Mouse (Mus musculus): ENCODE measurements at regions not wholly inside any gene's neighbourhood (a gene's known extent, or its start where the extent isn't known, plus 50 kb on each side); places are given as distances from the start of the nearest gene placed in this dataset.

GRCm38 (mm10) chr14:61819251-61819650 lies 212.0 kb downstream of the Kcnrg start:
- no peaks in the 10 kb centered on the region for H3K4me1 ChIP-seq (ENCODE audit: control insufficient read depth)
- no peak overlapping the region for H3K4me3 ChIP-seq (replicated peaks)
- no peaks in the 10 kb centered on the region for H3K27me3 ChIP-seq (ENCODE audit: control insufficient read depth)
- H3K9me3 ChIP-seq (ENCODE audit: control insufficient read depth, low read length) = no peaks in the 10 kb centered on the region
- no peaks in the 10 kb centered on the region for H3K36me3 ChIP-seq (ENCODE audit: control insufficient read depth)
- TF ChIP-seq TAL1 (IDR thresholded peaks at IDR 0.05; ENCODE audit: low read length) (no peak), GATA1 (IDR thresholded peaks at IDR 0.05; ENCODE audit: low read length) (no peak)

DNA sequence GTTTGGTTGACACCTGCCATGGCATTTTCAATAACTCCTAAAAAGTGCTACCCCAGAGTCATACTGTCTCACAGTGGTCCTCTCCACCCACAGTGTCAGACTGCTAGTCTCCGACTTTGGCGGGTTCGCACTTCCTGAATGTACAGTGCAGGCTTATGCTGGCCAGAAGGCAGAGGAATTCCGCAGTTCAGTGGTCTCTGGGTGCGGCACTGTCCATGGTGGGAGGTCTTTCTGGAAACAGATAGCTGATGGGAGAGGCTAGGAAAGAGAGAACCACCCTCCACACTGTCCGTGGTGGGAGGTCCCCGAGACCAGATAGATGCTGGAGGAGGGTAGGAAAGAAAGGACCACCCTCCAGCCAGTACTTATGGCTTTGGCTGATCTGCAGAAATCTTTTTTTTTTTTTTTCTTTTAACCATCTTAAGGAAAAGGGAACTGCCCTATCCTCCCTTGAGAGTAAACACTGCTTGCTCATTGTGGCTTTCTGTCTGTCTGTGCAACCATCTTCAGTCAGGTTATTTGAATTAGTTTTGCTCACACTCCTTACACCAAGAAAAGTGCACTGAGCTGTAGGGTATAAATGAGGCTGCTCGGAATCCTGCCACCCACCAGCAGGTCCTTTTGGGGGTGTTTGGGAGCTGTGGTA lies 227.2 kb downstream of the Kcnrg start:
- H3K9me3 ChIP-seq (ENCODE audit: control insufficient read depth, low read length) = no peaks in the 10 kb centered on the region
- no peaks in the 10 kb centered on the region for H3K27me3 ChIP-seq (ENCODE audit: control insufficient read depth)
- no peak overlapping the region for H3K4me3 ChIP-seq (replicated peaks)
- H3K4me1 ChIP-seq (ENCODE audit: control insufficient read depth) = no peaks in the 10 kb centered on the region
- TF ChIP-seq GATA1 (IDR thresholded peaks at IDR 0.05; ENCODE audit: low read length) (no peak), TAL1 (IDR thresholded peaks at IDR 0.05; ENCODE audit: low read length) (no peak)
- H3K36me3 ChIP-seq (ENCODE audit: control insufficient read depth) = no peaks in the 10 kb centered on the region

DNA sequence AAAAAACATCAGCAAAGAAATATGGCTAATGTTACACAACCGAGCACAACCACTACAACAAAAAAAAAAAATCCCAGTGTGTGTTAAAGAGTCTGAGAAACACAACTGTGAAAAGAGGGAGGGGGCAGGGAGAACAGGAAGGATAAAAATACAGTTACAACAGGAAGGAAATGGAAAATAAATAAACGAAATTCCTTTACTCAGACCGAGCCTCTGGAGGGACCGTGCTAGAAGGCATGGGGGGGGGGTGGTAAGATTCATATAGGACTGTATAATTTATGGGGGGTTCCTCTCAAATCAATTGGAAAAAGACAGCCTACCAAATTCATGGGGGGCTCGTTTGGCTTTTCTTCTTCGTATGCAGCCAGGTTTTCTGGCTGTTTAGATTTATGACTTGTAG lies 228.5 kb downstream of the Kcnrg start:
- H3K36me3 ChIP-seq (ENCODE audit: control insufficient read depth) = no peaks in the 10 kb centered on the region
- no peaks in the 10 kb centered on the region for H3K27me3 ChIP-seq (ENCODE audit: control insufficient read depth)
- H3K4me1 ChIP-seq (ENCODE audit: control insufficient read depth) = no peaks in the 10 kb centered on the region
- H3K9me3 ChIP-seq (ENCODE audit: control insufficient read depth, low read length) = no peaks in the 10 kb centered on the region
- TF ChIP-seq GATA1 (IDR thresholded peaks at IDR 0.05; ENCODE audit: low read length) (no peak), TAL1 (IDR thresholded peaks at IDR 0.05; ENCODE audit: low read length) (no peak)
- no peak overlapping the region for H3K4me3 ChIP-seq (replicated peaks)

- Histone ChIP-seq H3K27me3 (ENCODE audit: control insufficient read depth) (no peaks in the 10 kb centered on the region), H3K9me3 (ENCODE audit: control insufficient read depth, low read length) (peaks cover 2% of the 10 kb centered on the region; the same call in 1 of the 2 replicates), H3K4me1 (ENCODE audit: control insufficient read depth) (no peaks in the 10 kb centered on the region), H3K4me3 (replicated peaks) (no peak overlapping the region), H3K36me3 (ENCODE audit: control insufficient read depth) (no peaks in the 10 kb centered on the region)
- TF ChIP-seq TAL1 (IDR thresholded peaks at IDR 0.05; ENCODE audit: low read length) = no peak
- no peak for TF ChIP-seq GATA1 (IDR thresholded peaks at IDR 0.05; ENCODE audit: low read length)
Measured at GRCm38 (mm10) chr14:61836231-61836630, 229.0 kb downstream of the Kcnrg start.

GRCm38 (mm10) chr14:61836965-61837364 lies 229.7 kb downstream of the Kcnrg start:
- TF ChIP-seq GATA1 (IDR thresholded peaks at IDR 0.05; ENCODE audit: low read length) (no peak), TAL1 (IDR thresholded peaks at IDR 0.05; ENCODE audit: low read length) (no peak)
- no peak overlapping the region for H3K4me3 ChIP-seq (replicated peaks)
- peaks cover 2% of the 10 kb centered on the region; the same call in 1 of the 2 replicates for H3K9me3 ChIP-seq (ENCODE audit: control insufficient read depth, low read length)
- H3K36me3 ChIP-seq (ENCODE audit: control insufficient read depth) = no peaks in the 10 kb centered on the region
- no peaks in the 10 kb centered on the region for H3K27me3 ChIP-seq (ENCODE audit: control insufficient read depth)
- H3K4me1 ChIP-seq (ENCODE audit: control insufficient read depth) = no peaks in the 10 kb centered on the region

GRCm38 (mm10) chr14:61837851-61838250 lies 230.6 kb downstream of the Kcnrg start:
- Histone ChIP-seq H3K4me1 (ENCODE audit: control insufficient read depth) (no peaks in the 10 kb centered on the region), H3K4me3 (replicated peaks) (no peak overlapping the region), H3K36me3 (ENCODE audit: control insufficient read depth) (no peaks in the 10 kb centered on the region), H3K9me3 (ENCODE audit: control insufficient read depth, low read length) (peaks cover 2% of the 10 kb centered on the region; the same call in 1 of the 2 replicates), H3K27me3 (ENCODE audit: control insufficient read depth) (no peaks in the 10 kb centered on the region)
- no peak for TF ChIP-seq TAL1 (IDR thresholded peaks at IDR 0.05; ENCODE audit: low read length)
- no peak for TF ChIP-seq GATA1 (IDR thresholded peaks at IDR 0.05; ENCODE audit: low read length)

GRCm38 (mm10) chr14:61842476-61842875 lies 235.2 kb downstream of the Kcnrg start:
- no peak for TF ChIP-seq TAL1 (IDR thresholded peaks at IDR 0.05; ENCODE audit: low read length)
- TF ChIP-seq GATA1 (IDR thresholded peaks at IDR 0.05; ENCODE audit: low read length) = no peak

DNA sequence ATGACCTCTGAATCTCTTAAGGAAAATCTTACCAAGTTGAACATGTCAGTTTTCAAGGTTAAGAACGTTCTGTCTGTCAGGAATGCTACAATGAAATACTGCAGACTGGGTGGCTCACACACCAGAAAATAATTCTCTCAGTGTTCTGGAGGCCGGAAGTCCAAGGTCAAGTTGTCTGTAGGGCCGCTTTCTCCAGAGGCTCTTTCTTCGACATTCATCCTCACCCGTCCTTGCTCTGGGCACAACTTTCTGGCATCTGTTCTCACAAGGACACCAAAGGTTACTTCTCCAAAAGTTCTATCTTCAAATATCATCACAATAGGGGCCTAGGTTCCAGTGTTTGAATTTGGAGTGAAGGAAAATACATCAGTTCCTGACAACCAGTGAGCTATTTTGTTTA lies 239.2 kb downstream of the Kcnrg start:
- Histone ChIP-seq H3K4me3 (replicated peaks) (no peak overlapping the region), H3K27me3 (ENCODE audit: control insufficient read depth) (no peaks in the 10 kb centered on the region), H3K4me1 (ENCODE audit: control insufficient read depth) (no peaks in the 10 kb centered on the region), H3K9me3 (ENCODE audit: control insufficient read depth, low read length) (no peaks in the 10 kb centered on the region), H3K36me3 (ENCODE audit: control insufficient read depth) (no peaks in the 10 kb centered on the region)
- TF ChIP-seq TAL1 (IDR thresholded peaks at IDR 0.05; ENCODE audit: low read length) = no peak
- no peak for TF ChIP-seq GATA1 (IDR thresholded peaks at IDR 0.05; ENCODE audit: low read length)

More at GRCm38 (mm10) chr14:61842476-61842875, 235.2 kb downstream of the Kcnrg start:
- Histone ChIP-seq H3K9me3 (ENCODE audit: control insufficient read depth, low read length) (peaks cover 2% of the 10 kb centered on the region; the same call in 1 of the 2 replicates), H3K27me3 (ENCODE audit: control insufficient read depth) (no peaks in the 10 kb centered on the region), H3K4me1 (ENCODE audit: control insufficient read depth) (no peaks in the 10 kb centered on the region), H3K4me3 (replicated peaks) (no peak overlapping the region), H3K36me3 (ENCODE audit: control insufficient read depth) (no peaks in the 10 kb centered on the region)

GRCm38 (mm10) chr14:61850244-61850643 lies 243.0 kb downstream of the Kcnrg start:
- Histone ChIP-seq H3K4me3 (replicated peaks) (no peak overlapping the region), H3K27me3 (ENCODE audit: control insufficient read depth) (no peaks in the 10 kb centered on the region), H3K4me1 (ENCODE audit: control insufficient read depth) (no peaks in the 10 kb centered on the region), H3K9me3 (ENCODE audit: control insufficient read depth, low read length) (no peaks in the 10 kb centered on the region), H3K36me3 (ENCODE audit: control insufficient read depth) (no peaks in the 10 kb centered on the region)
- TF ChIP-seq TAL1 (IDR thresholded peaks at IDR 0.05; ENCODE audit: low read length) = no peak

- H3K9me3 ChIP-seq (ENCODE audit: control insufficient read depth, low read length) = no peaks in the 10 kb centered on the region
Measured at GRCm38 (mm10) chr14:61857616-61858015, 250.4 kb downstream of the Kcnrg start.

More at GRCm38 (mm10) chr14:61857616-61858015, 250.4 kb downstream of the Kcnrg start:
- TF ChIP-seq GATA1 (IDR thresholded peaks at IDR 0.05; ENCODE audit: low read length) (no peak), TAL1 (IDR thresholded peaks at IDR 0.05; ENCODE audit: low read length) (no peak)
- Histone ChIP-seq H3K36me3 (ENCODE audit: control insufficient read depth) (no peaks in the 10 kb centered on the region), H3K4me1 (ENCODE audit: control insufficient read depth) (no peaks in the 10 kb centered on the region), H3K27me3 (ENCODE audit: control insufficient read depth) (no peaks in the 10 kb centered on the region), H3K4me3 (replicated peaks) (no peak overlapping the region)

All from erythroblast, embryonic 14.5 days (primary cell).